Mouse (Mus musculus): ENCODE results near the gene Rpl29. TPM values are rescaled to one million over a fixed set of nuclear protein-coding genes. Genes with fewer than 3 reads are reported as not detected.

Gene Rpl29
- total RNA-seq, 1 experiment, result 61.2 TPM

GRCm38 (mm10) chr9:106471892-106472291 lies 42.6 kb downstream of the Rpl29 start:
- in situ Hi-C loops (cut with MboI; ENCODE audit: low sequenced_read_pairs in 2 of 2, unreplicated experiment in 2 of 2), result no loop called here
- no peak for DNase-seq (ENCODE audit: low read depth, low spot score)
- no peak overlapping the region for H3K9ac ChIP-seq (ENCODE audit: insufficient read depth, low read depth, low read length, poor library complexity, severe bottlenecking)
- peaks cover 5 to 30% of the 10 kb centered on the region in 2 experiments; a peak in 2 of 4 replicates for H3K4me1 ChIP-seq (ENCODE audit: control insufficient read depth in 2 of 2, insufficient read depth in 2 of 2, low read length in 2 of 2, poor library complexity in 1 of 2)
- TF ChIP-seq MAFK (IDR thresholded peaks at IDR 0.05; ENCODE audit: insufficient read depth, low read depth, low read length) (no peak), HCFC1 (IDR thresholded peaks at IDR 0.05; ENCODE audit: borderline replicate concordance, insufficient read depth, low read length) (no peak), CHD2 (IDR thresholded peaks at IDR 0.05; ENCODE audit: low read depth, low read length) (0 out of 2 replicates have a peak, but pooled peaks have one; percentile 42)
- H3K9me3 ChIP-seq (ENCODE audit: control insufficient read depth, insufficient read depth, low read depth, low read length), result no peaks in the 10 kb centered on the region
- H3K27ac ChIP-seq (ENCODE audit: insufficient read depth, low read depth, low read length, poor library complexity, severe bottlenecking), result no peak overlapping the region
- no peaks in the 10 kb centered on the region for H3K36me3 ChIP-seq (ENCODE audit: control insufficient read depth, insufficient read depth, low read length, poor library complexity, severe bottlenecking)
- H3K4me3 ChIP-seq (ENCODE audit: insufficient read depth in 1 of 2, low read depth in 1 of 2, low read length in 2 of 2, poor library complexity in 1 of 2, severe bottlenecking in 1 of 2), result peak overlapping the region; percentile 22 to 24; a peak in 2 of 4 replicates

GRCm38 (mm10) chr9:106472321-106472720 lies 43.1 kb downstream of the Rpl29 start:
- Histone ChIP-seq H3K36me3 (ENCODE audit: control insufficient read depth, insufficient read depth, low read length, poor library complexity, severe bottlenecking) (no peaks in the 10 kb centered on the region), H3K4me1 (ENCODE audit: control insufficient read depth in 2 of 2, insufficient read depth in 2 of 2, low read length in 2 of 2, poor library complexity in 1 of 2) (peaks cover 5 to 30% of the 10 kb centered on the region in 2 experiments; a peak in 2 of 4 replicates), H3K27ac (ENCODE audit: insufficient read depth, low read depth, low read length, poor library complexity, severe bottlenecking) (no peak overlapping the region), H3K4me3 (ENCODE audit: insufficient read depth in 1 of 2, low read depth in 1 of 2, low read length in 2 of 2, poor library complexity in 1 of 2, severe bottlenecking in 1 of 2) (no peak overlapping the region), H3K9me3 (ENCODE audit: control insufficient read depth, insufficient read depth, low read depth, low read length) (no peaks in the 10 kb centered on the region), H3K9ac (ENCODE audit: insufficient read depth, low read depth, low read length, poor library complexity, severe bottlenecking) (no peak overlapping the region)
- TF ChIP-seq HCFC1 (IDR thresholded peaks at IDR 0.05; ENCODE audit: borderline replicate concordance, insufficient read depth, low read length), result no peak
- in situ Hi-C loops (cut with MboI; ENCODE audit: low sequenced_read_pairs in 2 of 2, unreplicated experiment in 2 of 2), result no loop called here
- DNase-seq (ENCODE audit: low read depth, low spot score), result no peak

- H3K4me1 ChIP-seq (ENCODE audit: control insufficient read depth in 2 of 2, insufficient read depth in 2 of 2, low read length in 2 of 2, poor library complexity in 1 of 2), result peaks cover 5 to 30% of the 10 kb centered on the region in 2 experiments; a peak in 2 of 4 replicates
- H3K36me3 ChIP-seq (ENCODE audit: control insufficient read depth, insufficient read depth, low read length, poor library complexity, severe bottlenecking), result no peaks in the 10 kb centered on the region
- TF ChIP-seq HCFC1 (IDR thresholded peaks at IDR 0.05; ENCODE audit: borderline replicate concordance, insufficient read depth, low read length) (no peak), MAFK (IDR thresholded peaks at IDR 0.05; ENCODE audit: insufficient read depth, low read depth, low read length) (no peak), CHD2 (IDR thresholded peaks at IDR 0.05; ENCODE audit: low read depth, low read length) (no peak), ZNF384 (IDR thresholded peaks at IDR 0.05; ENCODE audit: low read depth, low read length) (no peak), ZC3H11A (IDR thresholded peaks at IDR 0.05; ENCODE audit: borderline replicate concordance, low read depth, low read length) (no peak)
Observed at GRCm38 (mm10) chr9:106473081-106473752, 44.0 kb downstream of the Rpl29 start.

GRCm38 (mm10) chr9:106473753-106474105 lies 44.5 kb downstream of the Rpl29 start:
- H3K4me1 ChIP-seq (ENCODE audit: control insufficient read depth in 2 of 2, insufficient read depth in 2 of 2, low read length in 2 of 2, poor library complexity in 1 of 2), result peaks cover 5 to 30% of the 10 kb centered on the region in 2 experiments; a peak in 2 of 4 replicates
- TF ChIP-seq ZNF384 (IDR thresholded peaks at IDR 0.05; ENCODE audit: low read depth, low read length) (no peak), CHD2 (IDR thresholded peaks at IDR 0.05; ENCODE audit: low read depth, low read length) (no peak), ZC3H11A (IDR thresholded peaks at IDR 0.05; ENCODE audit: borderline replicate concordance, low read depth, low read length) (no peak), MAFK (IDR thresholded peaks at IDR 0.05; ENCODE audit: insufficient read depth, low read depth, low read length) (no peak), HCFC1 (IDR thresholded peaks at IDR 0.05; ENCODE audit: borderline replicate concordance, insufficient read depth, low read length) (no peak)
- H3K9ac ChIP-seq (ENCODE audit: insufficient read depth, low read depth, low read length, poor library complexity, severe bottlenecking), result no peak overlapping the region
- H3K4me3 ChIP-seq (ENCODE audit: insufficient read depth in 1 of 2, low read depth in 1 of 2, low read length in 2 of 2, poor library complexity in 1 of 2, severe bottlenecking in 1 of 2), result no peak overlapping the region
- H3K27ac ChIP-seq (ENCODE audit: insufficient read depth, low read depth, low read length, poor library complexity, severe bottlenecking), result no peak overlapping the region
- DNase-seq (ENCODE audit: low read depth, low spot score), result no peak
- in situ Hi-C loops (cut with MboI; ENCODE audit: low sequenced_read_pairs in 2 of 2, unreplicated experiment in 2 of 2), result no loop called here
- no peaks in the 10 kb centered on the region for H3K9me3 ChIP-seq (ENCODE audit: control insufficient read depth, insufficient read depth, low read depth, low read length)
- no peaks in the 10 kb centered on the region; the same call in 1 of the 2 replicates for H3K36me3 ChIP-seq (ENCODE audit: control insufficient read depth, insufficient read depth, low read length, poor library complexity, severe bottlenecking)

More at GRCm38 (mm10) chr9:106473081-106473752, 44.0 kb downstream of the Rpl29 start:
- H3K4me3 ChIP-seq (ENCODE audit: insufficient read depth in 1 of 2, low read depth in 1 of 2, low read length in 2 of 2, poor library complexity in 1 of 2, severe bottlenecking in 1 of 2), result no peak overlapping the region
- no peak overlapping the region for H3K27ac ChIP-seq (ENCODE audit: insufficient read depth, low read depth, low read length, poor library complexity, severe bottlenecking)
- in situ Hi-C loops (cut with MboI; ENCODE audit: low sequenced_read_pairs in 2 of 2, unreplicated experiment in 2 of 2), result no loop called here
- DNase-seq (ENCODE audit: low read depth, low spot score), result no peak
- H3K9me3 ChIP-seq (ENCODE audit: control insufficient read depth, insufficient read depth, low read depth, low read length), result no peaks in the 10 kb centered on the region
- no peak overlapping the region for H3K9ac ChIP-seq (ENCODE audit: insufficient read depth, low read depth, low read length, poor library complexity, severe bottlenecking)

- TF ChIP-seq ZNF384 (IDR thresholded peaks at IDR 0.05; ENCODE audit: low read depth, low read length) (no peak), HCFC1 (IDR thresholded peaks at IDR 0.05; ENCODE audit: borderline replicate concordance, insufficient read depth, low read length) (no peak; the same call in 1 of the 2 replicates), MAFK (IDR thresholded peaks at IDR 0.05; ENCODE audit: insufficient read depth, low read depth, low read length) (no peak), CHD2 (IDR thresholded peaks at IDR 0.05; ENCODE audit: low read depth, low read length) (no peak), ZC3H11A (IDR thresholded peaks at IDR 0.05; ENCODE audit: borderline replicate concordance, low read depth, low read length) (no peak)
- no peak for DNase-seq (ENCODE audit: low read depth, low spot score)
- H3K9me3 ChIP-seq (ENCODE audit: control insufficient read depth, insufficient read depth, low read depth, low read length), result no peaks in the 10 kb centered on the region
- H3K4me1 ChIP-seq (ENCODE audit: control insufficient read depth in 2 of 2, insufficient read depth in 2 of 2, low read length in 2 of 2, poor library complexity in 1 of 2), result peaks cover 5 to 27% of the 10 kb centered on the region in 2 experiments; a peak in 2 of 4 replicates
- no peak overlapping the region for H3K27ac ChIP-seq (ENCODE audit: insufficient read depth, low read depth, low read length, poor library complexity, severe bottlenecking)
- H3K36me3 ChIP-seq (ENCODE audit: control insufficient read depth, insufficient read depth, low read length, poor library complexity, severe bottlenecking), result peaks cover 2% of the 10 kb centered on the region
- H3K4me3 ChIP-seq (ENCODE audit: insufficient read depth in 1 of 2, low read depth in 1 of 2, low read length in 2 of 2, poor library complexity in 1 of 2, severe bottlenecking in 1 of 2), result peak overlapping the region; percentile 31 to 42; a peak in 2 of 4 replicates
- no peak overlapping the region; the same call in 1 of the 2 replicates for H3K9ac ChIP-seq (ENCODE audit: insufficient read depth, low read depth, low read length, poor library complexity, severe bottlenecking)
- in situ Hi-C loops (cut with MboI; ENCODE audit: low sequenced_read_pairs in 2 of 2, unreplicated experiment in 2 of 2), result no loop called here
Observed at GRCm38 (mm10) chr9:106474456-106474855, 45.2 kb downstream of the Rpl29 start.
